In the genomic region with DNA sequence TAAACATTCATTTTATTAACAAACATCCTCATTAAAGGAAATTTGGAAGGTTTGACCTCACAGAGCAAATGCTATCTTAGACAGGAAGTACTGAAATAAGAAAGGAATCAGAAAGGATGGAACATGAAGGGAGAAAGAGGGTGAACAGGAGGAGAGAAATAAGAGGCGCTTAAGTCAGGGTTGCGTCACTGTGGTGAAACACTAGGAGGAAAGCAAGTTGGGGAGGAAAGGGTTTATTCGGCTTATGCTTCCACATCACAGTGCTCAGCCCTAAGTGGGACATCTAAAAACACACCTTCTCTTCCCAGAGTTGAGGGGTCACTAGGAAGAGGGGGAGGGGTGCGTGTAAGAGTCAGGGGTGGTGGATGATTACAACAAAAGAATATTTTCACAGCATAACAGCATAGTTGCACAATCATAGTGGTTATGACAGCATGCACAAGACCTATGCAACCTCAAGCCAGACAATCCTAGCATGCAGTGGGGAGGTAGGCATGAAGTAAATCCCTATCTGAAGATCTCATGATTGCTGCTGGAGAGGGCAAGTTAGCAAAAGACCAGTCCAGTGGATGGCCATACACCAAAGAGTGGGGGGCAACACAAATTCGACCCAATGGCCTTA, we compare ENCODE assay signal across 26 mouse cellular contexts. TPM values are rescaled to one million over a fixed set of nuclear protein-coding genes. Genes with fewer than 3 reads are reported as not detected.
DNase-seq lines count a peak whose midpoint lies in the region; ATAC-seq and TF ChIP-seq lines count a peak whose summit lies in the region.
"Had no signal": no experiment of that assay in that cellular context is flagged by ENCODE, and none has a peak within 500 bp of the region (broad histone marks: within the 10 kb centered on the region; RNA-seq: fewer than 3 reads in every experiment).

No protein-coding gene starts in this region.

- H3K4me3 ChIP-seq in liver, adult 2 months (ENCODE audit: insufficient read depth, low read depth, low read length): no peak overlapping the region
- H3K4me3 ChIP-seq in stomach, embryonic 15.5 days (replicated peaks): no peak overlapping the region
- H3K4me3 ChIP-seq in stomach, postnatal 0 days (ENCODE audit: low read depth, low read length): no peak overlapping the region
- H3K4me3 ChIP-seq in liver, postnatal 0 days (ENCODE audit: low read depth, low read length): no peak overlapping the region
- H3K4me3 ChIP-seq: embryonic facial prominence, embryonic 12.5 days; forebrain, embryonic 15.5 days; heart, embryonic 10.5 days; hindbrain, embryonic 12.5 days had no signal

- DNase-seq in liver, adult 2 months (ENCODE audit: extremely low read depth, low read depth, low spot score): peak; percentile 7
- DNase-seq in liver: no peak
- DNase-seq in stomach, postnatal 0 days (ENCODE audit: low spot score): no peak
- no peak for DNase-seq in liver, postnatal 0 days
- no peak for DNase-seq in spleen, postnatal 10 days (ENCODE audit: low spot score in 2 of 2)
- no peak for DNase-seq in urinary bladder, postnatal 25 days (ENCODE audit: low spot score)
- no peak for DNase-seq in cerebellum, adult 9-11 months
- DNase-seq: adrenal gland, postnatal 25 days; cerebellum, adult 2 months; cerebellum, postnatal 14 days; gastrocnemius, postnatal 36 days; heart, adult 18-20 months; heart, postnatal 10 days; heart, postnatal 4 days had no signal

- no peaks in the 10 kb centered on the region for H3K36me3 ChIP-seq in liver, adult 2 months (ENCODE audit: control insufficient read depth, insufficient read depth, low read length)
- H3K36me3 ChIP-seq in stomach, embryonic 15.5 days: no peaks in the 10 kb centered on the region
- H3K36me3 ChIP-seq in stomach, postnatal 0 days (ENCODE audit: control insufficient read depth, insufficient read depth, low read length): no peaks in the 10 kb centered on the region
- H3K36me3 ChIP-seq in liver, postnatal 0 days (replicated peaks; ENCODE audit: insufficient read depth, low read length): no peaks in the 10 kb centered on the region
- H3K36me3 ChIP-seq: embryonic facial prominence, embryonic 12.5 days; forebrain, embryonic 15.5 days; heart, embryonic 10.5 days; hindbrain, embryonic 12.5 days had no signal

- H3K79me2 ChIP-seq in liver, adult 2 months (ENCODE audit: control insufficient read depth, insufficient read depth, low read length): no peaks in the 10 kb centered on the region

- TF ChIP-seq EP300 in stomach, postnatal 0 days (optimal IDR thresholded peaks at IDR 0.05): no peak
- no peak for TF ChIP-seq EP300 in liver, postnatal 0 days (IDR thresholded peaks at IDR 0.05; ENCODE audit: low read depth)

- 0 out of 2 replicates have a peak, but pooled peaks have one; percentile 22 for ATAC-seq in stomach, embryonic 15.5 days (ENCODE audit: insufficient read depth, low FRiP score, low read depth)
- no peak for ATAC-seq in stomach, postnatal 0 days (ENCODE audit: low FRiP score, low TSS enrichment)
- peak; percentile 49 for ATAC-seq in liver, postnatal 0 days
- ATAC-seq: activated CD4-positive, CD25-positive, alpha-beta regulatory T cell, adult 4 months; forebrain, embryonic 15.5 days; Patski had no signal

- H3K27me3 ChIP-seq in liver, adult 2 months (ENCODE audit: control insufficient read depth, insufficient read depth, low read length): no peaks in the 10 kb centered on the region
- no peaks in the 10 kb centered on the region for H3K27me3 ChIP-seq in stomach, embryonic 15.5 days (replicated peaks)
- H3K27me3 ChIP-seq in stomach, postnatal 0 days (ENCODE audit: control insufficient read depth, insufficient read depth, low read length): no peaks in the 10 kb centered on the region
- no peaks in the 10 kb centered on the region for H3K27me3 ChIP-seq in liver, postnatal 0 days (ENCODE audit: insufficient read depth, low read length)
- H3K27me3 ChIP-seq: CH12.LX; embryonic facial prominence, embryonic 12.5 days; forebrain, embryonic 15.5 days; hindbrain, embryonic 12.5 days had no signal

- H3K9me3 ChIP-seq in stomach, embryonic 15.5 days: no peaks in the 10 kb centered on the region
- H3K9me3 ChIP-seq in stomach, postnatal 0 days (ENCODE audit: control insufficient read depth, low read length): no peaks in the 10 kb centered on the region
- H3K9me3 ChIP-seq in liver, postnatal 0 days (ENCODE audit: low read length): no peaks in the 10 kb centered on the region
- H3K9me3 ChIP-seq: embryonic facial prominence, embryonic 12.5 days; forebrain, embryonic 15.5 days; heart, embryonic 10.5 days; hindbrain, embryonic 12.5 days had no signal

- WGBS in liver, adult 2 months: 86% methylated on average over 5 of the region's 5 CpGs
- WGBS in stomach, embryonic 15.5 days: 76% methylated on average over 5 of the region's 5 CpGs
- 87% methylated on average over 5 of the region's 5 CpGs for WGBS in stomach, postnatal 0 days
- 65% methylated on average over 5 of the region's 5 CpGs for whole genome bisulfite sequencing in liver, postnatal 0 days (ENCODE audit: insufficient replicate concordance)

- no peak overlapping the region for H3K9ac ChIP-seq in liver, adult 2 months (ENCODE audit: low read depth, low read length)
- no peak overlapping the region for H3K9ac ChIP-seq in stomach, embryonic 15.5 days
- H3K9ac ChIP-seq in stomach, postnatal 0 days (ENCODE audit: low read length): no peak overlapping the region
- no peak overlapping the region for H3K9ac ChIP-seq in liver, postnatal 0 days (replicated peaks)
- H3K9ac ChIP-seq: embryonic facial prominence, embryonic 12.5 days; forebrain, embryonic 15.5 days; hindbrain, embryonic 12.5 days had no signal

- TF ChIP-seq CTCF in liver, adult 2 months (IDR thresholded peaks at IDR 0.05; ENCODE audit: low read depth, low read length): no peak
- TF ChIP-seq CTCF in stomach, postnatal 0 days (IDR thresholded peaks at IDR 0.05; ENCODE audit: low read depth): no peak
- no peak for TF ChIP-seq CTCF in liver, postnatal 0 days (IDR thresholded peaks at IDR 0.05; ENCODE audit: low read depth)

- H3K4me2 ChIP-seq in stomach, embryonic 15.5 days: no peak overlapping the region
- no peak overlapping the region for H3K4me2 ChIP-seq in stomach, postnatal 0 days (replicated peaks; ENCODE audit: low read depth)
- H3K4me2 ChIP-seq in liver, postnatal 0 days (ENCODE audit: low read depth, low read length): no peak overlapping the region
- H3K4me2 ChIP-seq: embryonic facial prominence, embryonic 12.5 days; forebrain, embryonic 15.5 days; hindbrain, embryonic 12.5 days had no signal

- H3K4me1 ChIP-seq in liver, adult 2 months (ENCODE audit: control insufficient read depth, insufficient read depth, low read length): no peaks in the 10 kb centered on the region
- no peaks in the 10 kb centered on the region for H3K4me1 ChIP-seq in stomach, embryonic 15.5 days
- no peaks in the 10 kb centered on the region for H3K4me1 ChIP-seq in stomach, postnatal 0 days (replicated peaks; ENCODE audit: control insufficient read depth, insufficient read depth)
- no peaks in the 10 kb centered on the region for H3K4me1 ChIP-seq in liver, postnatal 0 days (ENCODE audit: insufficient read depth)
- H3K4me1 ChIP-seq: embryonic facial prominence, embryonic 12.5 days; forebrain, embryonic 15.5 days; heart, embryonic 10.5 days; hindbrain, embryonic 12.5 days had no signal

- no peak for TF ChIP-seq POLR2A in liver, adult 2 months (IDR thresholded peaks at IDR 0.05; ENCODE audit: extremely low read depth, insufficient read depth, low read length)

- H3K27ac ChIP-seq in liver, adult 2 months (replicated peaks; ENCODE audit: insufficient read depth, low read depth, low read length): no peak overlapping the region
- H3K27ac ChIP-seq in stomach, embryonic 15.5 days: no peak overlapping the region
- no peak overlapping the region for H3K27ac ChIP-seq in stomach, postnatal 0 days (replicated peaks)
- H3K27ac ChIP-seq in liver, postnatal 0 days (ENCODE audit: low read depth): no peak overlapping the region
- H3K27ac ChIP-seq: embryonic facial prominence, embryonic 12.5 days; forebrain, embryonic 15.5 days; heart, embryonic 10.5 days; hindbrain, embryonic 12.5 days had no signal

RNA-seq across cellular contexts. Expression of a gene that starts 19.4 kb away (rescaled TPM):
- 0.09 TPM in 1 of 2 replicates, not detected in the other for total RNA-seq in liver, adult 2 months (2014; rRNA removed)
- not detected in 2 replicates for polyA plus RNA-seq in liver, adult 2 months (2012; rRNA removed)
- 2.0 and 2.6 TPM in 2 replicates for polyA plus RNA-seq in stomach, embryonic 15.5 days (2015; fragmentation: Nextera tagmentation; extraction: Ambion mirVana)
- polyA plus RNA-seq in stomach, postnatal 0 days (2015; fragmentation: Nextera tagmentation; extraction: Ambion mirVana): 0.23 and 0.53 TPM in 2 replicates
- 0.01 and 0.04 TPM in 2 replicates for polyA plus RNA-seq in liver, postnatal 0 days (2015; fragmentation: Nextera tagmentation; extraction: Ambion mirVana)
- total RNA-seq: adrenal gland, adult 18-20 months; adrenal gland, postnatal 25 days; CH12.LX; gastrocnemius, adult 8-10 months; gastrocnemius, postnatal 36 days; heart, postnatal 10 days; heart, postnatal 4 days had no signal
- polyA plus RNA-seq: activated CD4-positive, CD25-positive, alpha-beta regulatory T cell, adult 4 months; cortical plate, adult 2 months; forebrain, embryonic 11.5 days; forebrain, embryonic 15.5 days; heart, embryonic 10.5 days had no signal
